Mouse (Mus musculus): ENCODE data around the gene Pitpnc1.
"Not testable (repeated sequence)": the region's sequence is repeated elsewhere in the genome, so short reads cannot be mapped to it uniquely, and the experiment has no call there.

Pitpnc1 gene

GRCm38 (mm10) chr11:107470521-107471041 lies at the start of gene Pitpnc1:
Pitpnc1 (minus strand) TSS chr11:107470699.
- peak; percentile 80 to 81 for DNase-seq

GRCm38 (mm10) chr11:107518645-107519429 lies 48.3 kb upstream of the Pitpnc1 start:
- DNase-seq, result no peak

- DNase-seq, result no peak
These were observed 45.9 kb upstream of the Pitpnc1 start for GRCm38 (mm10) chr11:107516387-107516786.

GRCm38 (mm10) chr11:107513047-107513446 lies 42.5 kb upstream of the Pitpnc1 start:
- no peak for DNase-seq

GRCm38 (mm10) chr11:107511954-107512353 lies 41.5 kb upstream of the Pitpnc1 start:
- DNase-seq, result peak; percentile 9 to 68

- no peak for DNase-seq
These were observed 40.1 kb upstream of the Pitpnc1 start for GRCm38 (mm10) chr11:107510362-107511269.

GRCm38 (mm10) chr11:107509631-107510338 lies 39.3 kb upstream of the Pitpnc1 start:
- DNase-seq, result no peak

GRCm38 (mm10) chr11:107506260-107506659 lies 35.8 kb upstream of the Pitpnc1 start:
- DNase-seq, result peak in 1 of 2 experiments; percentile 17

- DNase-seq, result not testable (repeated sequence)
These were observed 33.9 kb upstream of the Pitpnc1 start for GRCm38 (mm10) chr11:107504364-107504763.

- no peak for DNase-seq
These were observed 32.3 kb upstream of the Pitpnc1 start for GRCm38 (mm10) chr11:107502801-107503200.

GRCm38 (mm10) chr11:107484341-107484740 lies 13.8 kb upstream of the Pitpnc1 start:
- no peak for DNase-seq

GRCm38 (mm10) chr11:107479862-107480203 lies 9.3 kb upstream of the Pitpnc1 start:
- no peak for DNase-seq

- DNase-seq, result peak; percentile 97 to 98
These were observed 8.8 kb upstream of the Pitpnc1 start, which contains the start of gene Psmd12 for GRCm38 (mm10) chr11:107479053-107479861. Psmd12 (plus strand) TSS chr11:107479484.

GRCm38 (mm10) chr11:107473137-107473820 lies 2.8 kb upstream of the Pitpnc1 start:
- peak in 1 of 2 experiments; percentile 35 for DNase-seq

- no peak for DNase-seq
These were observed 1.8 kb upstream of the Pitpnc1 start for GRCm38 (mm10) chr11:107472304-107472703.

GRCm38 (mm10) chr11:107471071-107471720 lies 697 bp upstream of the Pitpnc1 start:
- DNase-seq, result no peak

- peak; percentile 48 to 67 for DNase-seq
These were observed 752 bp downstream of the Pitpnc1 start for GRCm38 (mm10) chr11:107469523-107470371.

- DNase-seq, result peak; percentile 60 to 78
These were observed 1.4 kb downstream of the Pitpnc1 start for GRCm38 (mm10) chr11:107469031-107469522.

All from spleen, adult 18-20 months (tissue).